9 mouse cellular contexts compared by ENCODE assay signal in the genomic region with DNA sequence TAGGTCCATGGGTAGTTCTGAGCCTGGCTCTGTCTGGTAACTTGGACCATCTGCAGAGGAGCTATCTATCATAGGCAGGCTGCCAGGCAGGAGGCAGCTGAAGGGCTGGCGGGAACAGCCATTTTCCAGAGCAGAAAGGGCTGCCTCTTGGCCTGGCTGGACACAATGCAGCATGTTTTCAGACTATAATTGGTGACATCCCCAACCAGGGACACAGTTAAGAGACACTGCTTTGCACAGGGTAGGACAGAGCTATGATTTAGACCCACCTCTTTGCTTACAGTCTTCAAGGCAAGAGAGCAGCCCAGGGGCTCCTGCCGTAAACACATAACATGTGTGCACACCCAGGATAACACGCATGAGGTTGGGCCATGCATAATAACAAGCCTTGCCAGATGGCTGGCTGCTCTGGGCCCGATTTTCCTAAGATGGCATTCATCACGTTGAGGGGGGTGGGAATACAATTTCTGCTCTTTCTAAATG. TPM values are rescaled to one million over a fixed set of nuclear protein-coding genes. Genes with fewer than 3 reads are reported as not detected.
DNase-seq lines count a peak whose midpoint lies in the region; ATAC-seq lines count a peak whose summit lies in the region.
"Had no signal": no experiment of that assay in that cellular context is flagged by ENCODE, and none has a peak within 500 bp of the region (broad histone marks: within the 10 kb centered on the region; RNA-seq: fewer than 3 reads in every experiment).

No protein-coding gene starts in this region.

- H3K4me2 ChIP-seq in hindbrain, embryonic 11.5 days (replicated peaks; ENCODE audit: low read depth, low read length): no peak overlapping the region
- H3K4me2 ChIP-seq: limb, embryonic 13.5 days had no signal

- no peaks in the 10 kb centered on the region for H3K36me3 ChIP-seq in hindbrain, embryonic 10.5 days
- no peaks in the 10 kb centered on the region for H3K36me3 ChIP-seq in hindbrain, embryonic 11.5 days (ENCODE audit: control insufficient read depth, insufficient read depth, low read length)
- H3K36me3 ChIP-seq in limb, embryonic 10.5 days: no peaks in the 10 kb centered on the region
- H3K36me3 ChIP-seq: limb, embryonic 13.5 days had no signal

- H3K4me3 ChIP-seq in hindbrain, embryonic 10.5 days: no peak overlapping the region
- no peak overlapping the region for H3K4me3 ChIP-seq in hindbrain, embryonic 11.5 days (ENCODE audit: low read depth, low read length)
- no peak overlapping the region for H3K4me3 ChIP-seq in limb, embryonic 10.5 days
- H3K4me3 ChIP-seq: limb, embryonic 13.5 days had no signal

- peaks cover 22% of the 10 kb centered on the region for H3K4me1 ChIP-seq in hindbrain, embryonic 10.5 days (replicated peaks)
- H3K4me1 ChIP-seq in hindbrain, embryonic 11.5 days (replicated peaks; ENCODE audit: control insufficient read depth, insufficient read depth, low read length): 0 out of 2 replicates have a peak, but pooled peaks cover 3% of the 10 kb centered on the region
- peaks cover 18% of the 10 kb centered on the region for H3K4me1 ChIP-seq in limb, embryonic 10.5 days

- no peak for ATAC-seq in hindbrain, embryonic 11.5 days (ENCODE audit: low FRiP score)

- no peak overlapping the region for H3K9ac ChIP-seq in hindbrain, embryonic 11.5 days (ENCODE audit: low read depth, low read length)
- H3K9ac ChIP-seq: limb, embryonic 13.5 days had no signal

- intact Hi-C loops in heart, postnatal 36 days (cut with DNase I): loop anchor here (5.0 kb wide), 1 partner anchor 164 kb away; a partner anchor contains a TSS

- 0 out of 2 replicates have a peak, but pooled peaks cover 7% of the 10 kb centered on the region for H3K9me3 ChIP-seq in hindbrain, embryonic 10.5 days
- H3K9me3 ChIP-seq in hindbrain, embryonic 11.5 days (ENCODE audit: control insufficient read depth, low read length): no peaks in the 10 kb centered on the region
- H3K9me3 ChIP-seq in limb, embryonic 10.5 days (replicated peaks): no peaks in the 10 kb centered on the region
- H3K9me3 ChIP-seq: limb, embryonic 13.5 days had no signal

- WGBS in hindbrain, embryonic 10.5 days: 79% methylated on average over 5 of the region's 5 CpGs
- 77% methylated on average over 5 of the region's 5 CpGs for WGBS in hindbrain, embryonic 11.5 days
- 84% methylated on average over 5 of the region's 5 CpGs for WGBS in limb, embryonic 10.5 days

- H3K27me3 ChIP-seq in hindbrain, embryonic 10.5 days (ENCODE audit: insufficient read depth, poor library complexity, severe bottlenecking): no peaks in the 10 kb centered on the region
- no peaks in the 10 kb centered on the region for H3K27me3 ChIP-seq in hindbrain, embryonic 11.5 days (ENCODE audit: control insufficient read depth, insufficient read depth, low read length)
- no peaks in the 10 kb centered on the region for H3K27me3 ChIP-seq in limb, embryonic 10.5 days (ENCODE audit: low read depth, poor library complexity, severe bottlenecking)
- H3K27me3 ChIP-seq: limb, embryonic 13.5 days had no signal

- H3K27ac ChIP-seq in hindbrain, embryonic 10.5 days: peak overlapping the region; percentile 67
- no peak overlapping the region; the same call in 1 of the 2 replicates for H3K27ac ChIP-seq in hindbrain, embryonic 11.5 days (ENCODE audit: low read depth, low read length)
- no peak overlapping the region for H3K27ac ChIP-seq in limb, embryonic 10.5 days
- H3K27ac ChIP-seq: limb, embryonic 13.5 days had no signal

- DNase-seq in hindbrain, embryonic 10.5 days (ENCODE audit: low spot score): no peak
- no peak for DNase-seq in hindbrain, embryonic 11.5 days (ENCODE audit: low spot score)
- DNase-seq in cerebellum, adult 8-10 months: peak; percentile 68
- peak; percentile 11 to 25 for DNase-seq in heart, postnatal 36 days
- DNase-seq in lung, postnatal 10 days: peak; percentile 56
- DNase-seq in limb, embryonic 10.5 days (ENCODE audit: low spot score): no peak
- no peak for DNase-seq in kidney, adult 8-10 months
- no peak for DNase-seq in urinary bladder, postnatal 36 days (ENCODE audit: low spot score in 2 of 2)

RNA-seq across cellular contexts. Expression of a gene that starts 23.1 kb away (rescaled TPM):
- 5.9 and 7.5 TPM in 2 replicates for polyA plus RNA-seq in hindbrain, embryonic 10.5 days (2016; fragmentation: Nextera tagmentation; extraction: Ambion mirVana)
- polyA plus RNA-seq in hindbrain, embryonic 11.5 days (2014; fragmentation: Nextera tagmentation; extraction: Ambion mirVana): 3.9 and 5.2 TPM in 2 replicates
- 10 to 100 TPM; 69.8 to 77.5 TPM for total RNA-seq in heart, postnatal 36 days (2021)
- polyA plus RNA-seq in limb, embryonic 10.5 days (2016; fragmentation: Nextera tagmentation; extraction: Ambion mirVana): 5.9 and 6.0 TPM in 2 replicates

RNA-seq across cellular contexts. Expression of a gene that starts 29.9 kb away (rescaled TPM):
- polyA plus RNA-seq in hindbrain, embryonic 10.5 days (2016; fragmentation: Nextera tagmentation; extraction: Ambion mirVana): 184 and 214 TPM in 2 replicates
- 174 and 179 TPM in 2 replicates for polyA plus RNA-seq in hindbrain, embryonic 11.5 days (2014; fragmentation: Nextera tagmentation; extraction: Ambion mirVana)
- total RNA-seq in heart, postnatal 36 days (2021): 10 to 100 TPM in 1 of 2 experiments, 1 to 10 TPM in 1; 9.5 to 10.7 TPM
- 14.3 and 18.6 TPM in 2 replicates for polyA plus RNA-seq in limb, embryonic 10.5 days (2016; fragmentation: Nextera tagmentation; extraction: Ambion mirVana)

Comparison
In these comparisons a context has a peak if more than half of its experiments do, and no peak if none do; other contexts are left out.
1. DNase-seq: peak in cerebellum, adult 8-10 months (single experiment), heart, postnatal 36 days (2 of 2) and lung, postnatal 10 days (single experiment); none in hindbrain, embryonic 10.5 days (single experiment), hindbrain, embryonic 11.5 days (single experiment), limb, embryonic 10.5 days (single experiment), kidney, adult 8-10 months (0 of 2) and urinary bladder, postnatal 36 days (0 of 2).